Mouse (Mus musculus): ENCODE results near the gene Celf2.

GRCm38 (mm10) chr2:7255386-7255785 lies 254.0 kb downstream of the Celf2 start:
- TF ChIP-seq POLR2A (IDR thresholded peaks at IDR 0.05; ENCODE audit: control insufficient read depth, low read depth, low read length) (no peak), CTCF (IDR thresholded peaks at IDR 0.05; ENCODE audit: control insufficient read depth, insufficient read depth, insufficient replicate concordance, low read depth, low read length) (no peak)
